Mouse (Mus musculus) heart, embryonic 13.5 days (tissue): ENCODE results near the gene Ttc28. TPM values are rescaled to one million over a fixed set of nuclear protein-coding genes. Genes with fewer than 3 reads are reported as not detected.
"Not testable (repeated sequence)": the region's sequence is repeated elsewhere in the genome, so short reads cannot be mapped to it uniquely, and the experiment has no call there.

Source experiments
- ATAC-seq: fragments of 200-750 bp; cut with Nextera tagmentation; 2 replicates; pipeline ENCODE4 v1.8.0; 2017; ENCODE audit warnings: moderate TSS enrichment; ENCODE audit not compliant: insufficient number of reproducible peaks, low FRiP score, low TSS enrichment; ENCODE audit errors: extremely low read depth
- H3K27ac ChIP-seq: fragments of 300-500 bp; sonication (generic); replicated peaks from 2 replicates; pipeline ENCODE4 v1.5.1; 2015; ENCODE audit warnings: moderate library complexity, mild to moderate bottlenecking, inconsistent platforms
- H3K27me3 ChIP-seq: fragments of 300-500 bp; sonication (generic); replicated peaks from 2 replicates; pipeline ENCODE4 v1.6.1; 2015; ENCODE audit warnings: mild to moderate bottlenecking, inconsistent platforms
- H3K36me3 ChIP-seq: fragments of 300-500 bp; sonication (generic); 2 replicates; pipeline ENCODE4 v1.6.1; 2015; ENCODE audit warnings: mild to moderate bottlenecking, inconsistent platforms
- H3K4me1 ChIP-seq: fragments of 300-500 bp; sonication (generic); 2 replicates; pipeline ENCODE4 v1.6.1; 2015; ENCODE audit warnings: inconsistent platforms
- H3K4me2 ChIP-seq: fragments of 300-500 bp; sonication (generic); 2 replicates; pipeline ENCODE4 v1.6.1; 2015; ENCODE audit warnings: inconsistent platforms, mild to moderate bottlenecking, moderate library complexity
- H3K4me3 ChIP-seq: fragments of 300-500 bp; sonication (generic); 2 replicates; pipeline ENCODE4 v1.5.1; 2015; ENCODE audit warnings: moderate library complexity, mild to moderate bottlenecking, inconsistent platforms
- H3K9ac ChIP-seq: fragments of 300-500 bp; sonication (generic); 2 replicates; pipeline ENCODE4 v1.6.1; 2015; ENCODE audit warnings: inconsistent platforms, mild to moderate bottlenecking, moderate library complexity
- H3K9me3 ChIP-seq: fragments of 300-500 bp; sonication (generic); 2 replicates; pipeline ENCODE4 v1.6.1; 2016; ENCODE audit warnings: inconsistent platforms
- WGBS: fragments of 180-500 bp; shearing (Covaris S2); methylation state at CpG from one replicate; pipeline ENCODE4 v1.1.7; 2015; ENCODE audit warnings: mixed read lengths; 5-methylcytosine and 5-hydroxymethylcytosine counted together
- polyA plus RNA-seq: library from polyadenylated mRNA; unstranded; fragments of >200 nt; fragmentation: Nextera tagmentation; extraction: Ambion mirVana; gene quantifications from 2 replicates; pipeline ENCODE4 v1.2.1, GENCODE M21; 2015

Gene Ttc28
- polyA plus RNA-seq, 1 experiment from 2014 or later: 7.6 TPM

GRCm38 (mm10) chr5:111254362-111254761 is 374.8 kb downstream of the Ttc28 start:
- WGBS: 79% methylated on average over 9 of the region's 9 CpGs
- peaks cover 8% of the 10 kb centered on the region for H3K4me1 ChIP-seq
- ATAC-seq: no peak
- H3K36me3 ChIP-seq: no peaks in the 10 kb centered on the region
- H3K27ac ChIP-seq: no peak overlapping the region
- H3K9me3 ChIP-seq: no peaks in the 10 kb centered on the region
- H3K9ac ChIP-seq: no peak overlapping the region
- H3K27me3 ChIP-seq: peaks cover 12% of the 10 kb centered on the region; the same call in 1 of the 2 replicates
- no peak overlapping the region for H3K4me2 ChIP-seq
- H3K4me3 ChIP-seq: no peak overlapping the region

DNA sequence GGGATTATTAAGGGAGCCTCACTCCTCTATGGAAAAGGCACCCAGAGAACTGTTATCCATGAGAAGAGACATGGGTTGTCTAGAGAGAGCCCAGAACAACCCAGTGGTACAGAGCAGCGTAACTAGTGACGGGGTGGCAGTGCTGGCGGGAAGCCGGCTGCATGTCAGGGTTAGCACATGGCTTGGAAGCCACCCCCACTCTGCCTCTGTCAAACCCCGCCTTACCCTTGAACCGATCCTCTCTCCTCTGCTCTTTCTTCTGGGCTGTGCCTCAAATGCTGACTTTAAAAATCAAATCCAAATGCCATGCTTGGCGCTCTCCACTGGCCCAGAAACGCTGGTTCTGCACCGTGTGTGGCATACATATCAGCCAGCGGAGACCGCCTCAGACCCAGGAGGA is 375.2 kb downstream of the Ttc28 start:
- no peak for ATAC-seq
- H3K4me2 ChIP-seq: no peak overlapping the region
- no peaks in the 10 kb centered on the region for H3K9me3 ChIP-seq
- no peak overlapping the region for H3K4me3 ChIP-seq
- no peak overlapping the region for H3K9ac ChIP-seq
- peaks cover 8% of the 10 kb centered on the region for H3K4me1 ChIP-seq
- WGBS: 83% methylated on average over 11 of the region's 11 CpGs
- H3K27me3 ChIP-seq: peaks cover 12% of the 10 kb centered on the region; the same call in 1 of the 2 replicates
- H3K27ac ChIP-seq: no peak overlapping the region
- H3K36me3 ChIP-seq: no peaks in the 10 kb centered on the region

GRCm38 (mm10) chr5:111256181-111256580 is 376.6 kb downstream of the Ttc28 start:
- no peak for ATAC-seq
- no peak overlapping the region for H3K9ac ChIP-seq
- WGBS: 62% methylated on average over 7 of the region's 7 CpGs

GRCm38 (mm10) chr5:111257127-111257526 is 377.5 kb downstream of the Ttc28 start:
- H3K36me3 ChIP-seq: no peaks in the 10 kb centered on the region
- 5% methylated on average over 2 of the region's 2 CpGs for WGBS
- H3K4me1 ChIP-seq: peaks cover 22% of the 10 kb centered on the region
- no peak overlapping the region for H3K9ac ChIP-seq
- H3K4me3 ChIP-seq: no peak overlapping the region
- H3K4me2 ChIP-seq: no peak overlapping the region
- no peaks in the 10 kb centered on the region for H3K9me3 ChIP-seq
- ATAC-seq: no peak
- H3K27me3 ChIP-seq: peaks cover 7% of the 10 kb centered on the region; the same call in 1 of the 2 replicates
- H3K27ac ChIP-seq: no peak overlapping the region

More at GRCm38 (mm10) chr5:111256181-111256580, 376.6 kb downstream of the Ttc28 start:
- H3K4me1 ChIP-seq: peaks cover 12% of the 10 kb centered on the region
- no peaks in the 10 kb centered on the region for H3K9me3 ChIP-seq
- no peaks in the 10 kb centered on the region for H3K36me3 ChIP-seq
- no peak overlapping the region for H3K4me3 ChIP-seq
- H3K4me2 ChIP-seq: no peak overlapping the region
- H3K27ac ChIP-seq: no peak overlapping the region
- H3K27me3 ChIP-seq: peaks cover 12% of the 10 kb centered on the region; the same call in 1 of the 2 replicates

GRCm38 (mm10) chr5:111261162-111261561 is 381.6 kb downstream of the Ttc28 start:
- peaks cover 43% of the 10 kb centered on the region for H3K4me1 ChIP-seq
- not testable (repeated sequence) for H3K4me2 ChIP-seq, H3K27me3 ChIP-seq, H3K9ac ChIP-seq, H3K9me3 ChIP-seq, H3K36me3 ChIP-seq, H3K4me3 ChIP-seq, ATAC-seq
- 39% methylated on average over 1 of the region's 1 CpGs for WGBS
- H3K27ac ChIP-seq: peak overlapping the region; percentile 86

DNA sequence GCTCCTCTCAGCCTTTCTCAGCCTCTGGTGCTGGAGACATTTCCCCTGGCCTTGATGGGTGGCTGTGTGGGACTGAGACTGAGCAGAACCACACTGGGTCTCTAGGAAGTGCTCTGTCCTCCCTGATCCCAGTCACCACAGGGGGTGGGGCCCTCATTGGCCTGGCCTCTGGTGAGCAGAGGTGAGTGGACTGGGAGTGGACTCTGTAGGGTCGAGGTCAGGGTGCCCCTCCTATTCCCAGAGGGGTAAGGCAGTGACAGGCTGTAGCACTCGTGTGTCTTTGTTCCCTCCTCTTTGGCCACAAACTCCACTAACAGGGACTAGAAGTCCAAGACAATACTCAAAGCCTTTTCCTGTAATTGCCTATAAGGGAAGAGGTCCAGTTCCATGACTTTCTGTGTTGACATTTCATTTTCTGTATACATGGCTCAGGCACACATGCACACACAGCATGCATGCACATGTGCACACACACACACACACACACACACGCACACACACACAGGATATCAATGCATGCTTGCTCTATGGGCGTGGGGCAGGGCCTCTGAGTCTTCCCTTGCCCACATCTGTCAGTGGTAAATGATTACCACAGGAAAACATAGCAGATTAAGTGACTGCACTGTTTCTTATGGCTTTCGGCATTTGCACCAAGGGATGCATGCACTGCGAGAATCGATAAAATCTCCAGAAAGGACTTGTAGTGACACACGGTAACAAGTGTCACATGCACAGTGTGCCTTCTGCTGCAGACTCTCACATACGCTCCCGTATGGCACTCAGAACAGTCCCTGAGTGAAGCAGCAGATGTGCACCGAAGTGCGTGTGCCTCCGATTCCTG is 382.4 kb downstream of the Ttc28 start:
- peaks cover 46% of the 10 kb centered on the region for H3K4me1 ChIP-seq
- H3K4me2 ChIP-seq: no peak overlapping the region
- 61% methylated on average over 13 of the region's 13 CpGs for WGBS
- peaks cover 10% of the 10 kb centered on the region for H3K9me3 ChIP-seq
- peaks cover 17% of the 10 kb centered on the region for H3K36me3 ChIP-seq
- peak overlapping the region; percentile 86 for H3K27ac ChIP-seq
- H3K27me3 ChIP-seq: 0 out of 2 replicates have a peak, but pooled peaks cover 3% of the 10 kb centered on the region
- ATAC-seq: no peak
- H3K4me3 ChIP-seq: no peak overlapping the region
- peak overlapping the region; percentile 24; the same call in 1 of the 2 replicates for H3K9ac ChIP-seq

DNA sequence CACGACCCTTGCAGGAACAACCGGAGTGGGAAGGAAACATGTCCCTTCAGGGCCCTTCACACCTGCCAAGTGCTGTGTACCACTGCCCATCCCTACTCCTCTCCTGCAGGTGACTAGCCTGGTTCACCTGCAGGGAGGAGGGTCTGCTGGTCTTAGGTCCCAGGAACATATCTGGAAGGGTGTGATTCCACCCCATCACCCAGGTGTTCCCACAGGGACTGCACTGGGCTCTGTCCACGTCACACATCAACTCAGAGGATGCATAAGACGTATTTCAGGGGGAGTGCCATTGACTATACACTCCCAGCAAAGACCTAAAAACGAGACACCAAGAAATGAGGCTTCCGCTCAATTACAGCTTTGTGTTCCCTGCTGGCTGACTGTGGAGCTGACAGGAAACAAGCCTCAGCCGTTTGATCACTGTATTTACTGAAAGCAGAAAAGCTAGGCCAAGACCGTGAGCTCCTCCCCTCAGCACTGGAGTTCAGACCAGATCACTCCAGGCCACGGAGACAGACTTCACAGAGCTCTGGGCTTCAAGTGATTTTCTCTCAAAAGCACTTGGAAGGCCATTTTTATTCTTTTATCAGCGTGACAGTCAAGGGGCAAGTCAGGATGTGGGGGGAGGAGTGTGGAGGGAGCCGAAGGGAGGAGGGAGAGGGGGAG is 383.1 kb downstream of the Ttc28 start:
- peak overlapping the region; percentile 86 for H3K27ac ChIP-seq
- ATAC-seq: no peak; the same call in 1 of the 2 replicates
- peaks cover 23% of the 10 kb centered on the region for H3K36me3 ChIP-seq
- peak overlapping the region; percentile 61 for H3K9ac ChIP-seq
- peaks cover 53% of the 10 kb centered on the region for H3K4me1 ChIP-seq
- H3K4me2 ChIP-seq: peak overlapping the region; percentile 50
- H3K4me3 ChIP-seq: 0 out of 2 replicates have a peak overlapping the region, but pooled peaks have one; percentile 1
- no peaks in the 10 kb centered on the region for H3K27me3 ChIP-seq
- peaks cover 10% of the 10 kb centered on the region for H3K9me3 ChIP-seq
- 17% methylated on average over 11 of the region's 11 CpGs for WGBS

- 12% methylated on average over 5 of the region's 5 CpGs for WGBS
- no peak for ATAC-seq
- H3K9me3 ChIP-seq: peaks cover 10% of the 10 kb centered on the region
- peak overlapping the region; percentile 58; the same call in 1 of the 2 replicates for H3K9ac ChIP-seq
- H3K27me3 ChIP-seq: no peaks in the 10 kb centered on the region
- peaks cover 28% of the 10 kb centered on the region for H3K36me3 ChIP-seq
- H3K4me2 ChIP-seq: peak overlapping the region; percentile 50
- H3K4me3 ChIP-seq: 0 out of 2 replicates have a peak overlapping the region, but pooled peaks have one; percentile 1
- peak overlapping the region; percentile 86 for H3K27ac ChIP-seq
- peaks cover 55% of the 10 kb centered on the region for H3K4me1 ChIP-seq
Observed at GRCm38 (mm10) chr5:111263370-111263769, 383.8 kb downstream of the Ttc28 start.

DNA sequence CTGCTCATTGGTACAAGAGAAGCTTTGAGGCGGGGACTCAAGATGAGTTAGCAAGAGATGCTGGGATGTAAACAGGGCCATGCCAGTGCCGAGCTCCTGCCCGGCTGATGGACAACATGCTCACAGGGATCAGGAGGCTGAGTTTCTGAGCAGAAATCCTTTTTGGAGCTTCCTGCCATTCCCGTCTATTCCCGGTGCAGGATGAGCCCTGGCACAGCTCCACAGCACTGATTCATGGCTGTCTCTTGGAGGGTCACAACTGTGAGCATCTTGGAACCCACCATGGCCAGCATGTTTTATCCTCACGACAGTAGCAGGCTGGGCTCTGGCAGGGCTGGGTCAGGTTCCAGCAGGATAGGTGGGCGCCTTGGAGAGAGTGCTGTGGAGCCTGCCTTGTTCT is 384.9 kb downstream of the Ttc28 start:
- no peak overlapping the region for H3K4me3 ChIP-seq
- peaks cover 28% of the 10 kb centered on the region for H3K36me3 ChIP-seq
- H3K4me2 ChIP-seq: no peak overlapping the region
- peaks cover 10% of the 10 kb centered on the region for H3K9me3 ChIP-seq
- H3K27me3 ChIP-seq: peaks cover 5% of the 10 kb centered on the region
- ATAC-seq: no peak
- H3K27ac ChIP-seq: no peak overlapping the region
- H3K9ac ChIP-seq: no peak overlapping the region
- H3K4me1 ChIP-seq: peaks cover 64% of the 10 kb centered on the region
- WGBS: 75% methylated on average over 7 of the region's 7 CpGs

GRCm38 (mm10) chr5:111266658-111267057 is 387.1 kb downstream of the Ttc28 start:
- peak overlapping the region; percentile 58 for H3K27ac ChIP-seq
- H3K4me3 ChIP-seq: no peak overlapping the region
- ATAC-seq: no peak
- H3K36me3 ChIP-seq: peaks cover 35% of the 10 kb centered on the region
- H3K27me3 ChIP-seq: peaks cover 5% of the 10 kb centered on the region
- peaks cover 10% of the 10 kb centered on the region for H3K9me3 ChIP-seq
- no peak overlapping the region for H3K9ac ChIP-seq
- peaks cover 53% of the 10 kb centered on the region for H3K4me1 ChIP-seq
- H3K4me2 ChIP-seq: no peak overlapping the region
- 84% methylated on average over 5 of the region's 5 CpGs for WGBS

DNA sequence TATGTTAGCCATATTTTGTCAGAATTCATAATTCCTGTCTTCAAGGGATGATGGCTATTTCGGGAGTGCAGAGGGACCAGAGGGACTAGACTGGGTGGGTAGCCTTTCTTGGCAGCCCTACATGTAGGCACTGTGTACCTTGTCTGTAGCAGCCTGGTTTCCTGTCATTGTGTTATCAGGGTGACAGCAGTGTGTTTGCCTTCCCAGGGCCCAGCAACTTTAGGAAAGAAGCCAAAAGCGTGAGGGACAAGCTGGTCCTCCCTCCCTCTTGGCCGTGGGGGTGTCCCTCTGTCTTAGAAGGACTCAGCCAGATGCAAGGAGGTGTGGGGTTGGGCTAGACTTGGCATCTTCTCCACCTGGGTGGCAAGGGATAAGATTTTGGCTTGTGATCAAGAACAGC is 387.5 kb downstream of the Ttc28 start:
- WGBS: 52% methylated on average over 3 of the region's 3 CpGs
- Histone ChIP-seq H3K4me1 (peaks cover 49% of the 10 kb centered on the region), H3K27ac (peak overlapping the region; percentile 58), H3K4me2 (no peak overlapping the region), H3K27me3 (peaks cover 5% of the 10 kb centered on the region), H3K9ac (no peak overlapping the region), H3K36me3 (peaks cover 35% of the 10 kb centered on the region), H3K9me3 (peaks cover 10% of the 10 kb centered on the region), H3K4me3 (no peak overlapping the region)
- 0 out of 2 replicates have a peak, but pooled peaks have one; percentile 22 for ATAC-seq
